Mouse (Mus musculus) erythroblast, embryonic 14.5 days (primary cell): ENCODE results near the gene Limk2.

Experiments used
- GATA1 ChIP-seq: IDR thresholded peaks from 2 replicates; pipeline ENCODE4 v1.6.1; 2012; ENCODE audit warnings: low read length, inconsistent platforms, mixed read lengths
- TAL1 ChIP-seq: IDR thresholded peaks from 3 replicates; pipeline ENCODE4 v1.6.1; 2012; ENCODE audit warnings: low read length, inconsistent platforms, mixed read lengths

- TF ChIP-seq GATA1, result no peak
- no peak for TF ChIP-seq TAL1
Measured at GRCm38 (mm10) chr11:3444875-3445274, 35.9 kb upstream of the Limk2 start.
